Mouse (Mus musculus) lung, postnatal 36 days (tissue): ENCODE measurements at regions not wholly inside any gene's neighbourhood (a gene's known extent, or its start where the extent isn't known, plus 50 kb on each side); places are given as distances from the start of the nearest gene placed in this dataset.
"Not testable (repeated sequence)": the region's sequence is repeated elsewhere in the genome, so short reads cannot be mapped to it uniquely, and the experiment has no call there.

Experiments used
- DNase-seq: peaks from one replicate; pipeline ENCODE4 v3.0.0; 2022; ENCODE audit warnings: mixed read lengths

DNA sequence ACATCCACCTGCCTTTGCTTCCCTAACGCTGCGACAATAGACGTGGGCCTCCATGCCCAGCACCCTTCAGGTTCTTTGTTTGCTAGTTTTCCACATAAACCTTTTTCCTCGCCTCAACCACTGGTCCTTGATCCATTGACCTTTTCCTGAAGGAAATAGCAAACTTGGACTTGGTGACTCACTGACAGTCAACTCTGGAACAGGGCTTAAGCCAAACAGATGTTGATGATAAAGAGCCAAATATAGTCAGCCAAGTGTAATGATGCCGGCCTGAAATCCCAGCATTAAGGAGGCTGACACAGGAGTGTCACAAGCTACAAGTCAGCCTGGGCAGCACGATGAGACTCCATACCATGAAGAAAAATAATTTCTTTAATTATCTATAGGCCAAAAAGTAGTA is 62.9 kb upstream of the Thoc2 start:
- DNase-seq: peak; percentile 8

DNA sequence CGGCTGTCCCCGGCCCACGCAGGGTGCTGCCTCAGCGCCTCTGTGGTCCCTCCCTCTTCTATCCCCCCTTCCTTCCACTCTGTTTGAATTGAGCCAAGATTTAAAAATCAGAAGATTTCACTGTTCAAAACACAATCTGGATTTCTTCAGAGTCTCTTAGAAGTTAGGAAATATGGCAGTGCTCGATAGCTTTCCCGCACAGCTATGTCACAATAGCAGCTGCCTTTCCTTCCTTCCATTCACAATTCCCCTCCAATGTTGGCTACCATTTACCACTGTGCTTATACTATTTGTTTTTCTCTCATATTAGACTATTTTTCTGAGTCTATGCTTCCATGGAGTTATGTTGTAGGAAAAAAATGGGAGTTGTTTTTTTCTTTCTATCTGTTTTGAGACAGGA is 63.7 kb upstream of the Xiap start:
- no peak for DNase-seq

DNA sequence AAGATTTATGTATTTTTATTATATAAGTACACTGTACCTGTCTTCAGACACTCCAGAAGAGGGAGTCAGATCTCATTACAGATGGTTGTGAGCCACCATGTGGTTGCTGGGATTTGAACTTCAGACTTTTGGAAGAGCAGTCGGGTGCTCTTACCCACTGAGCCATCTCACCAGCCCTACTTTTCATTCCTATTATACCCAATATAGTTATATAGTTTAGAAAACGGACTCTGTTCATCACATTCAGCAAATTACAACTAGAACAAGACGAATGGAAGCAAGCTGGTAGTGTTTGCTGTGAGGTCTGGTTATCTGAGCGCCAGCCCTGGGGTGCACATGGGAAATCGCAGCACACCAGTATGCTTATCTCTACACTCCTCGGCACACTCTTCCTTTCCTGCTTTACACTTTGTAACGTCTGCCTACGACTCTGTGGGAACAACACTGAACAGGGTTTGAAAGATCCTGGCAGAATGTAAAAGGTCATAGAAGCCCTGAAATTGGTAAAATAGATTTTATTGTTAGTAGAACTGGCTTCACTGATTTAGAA is 58.8 kb upstream of the Xiap start:
- not testable (repeated sequence) for DNase-seq

DNA sequence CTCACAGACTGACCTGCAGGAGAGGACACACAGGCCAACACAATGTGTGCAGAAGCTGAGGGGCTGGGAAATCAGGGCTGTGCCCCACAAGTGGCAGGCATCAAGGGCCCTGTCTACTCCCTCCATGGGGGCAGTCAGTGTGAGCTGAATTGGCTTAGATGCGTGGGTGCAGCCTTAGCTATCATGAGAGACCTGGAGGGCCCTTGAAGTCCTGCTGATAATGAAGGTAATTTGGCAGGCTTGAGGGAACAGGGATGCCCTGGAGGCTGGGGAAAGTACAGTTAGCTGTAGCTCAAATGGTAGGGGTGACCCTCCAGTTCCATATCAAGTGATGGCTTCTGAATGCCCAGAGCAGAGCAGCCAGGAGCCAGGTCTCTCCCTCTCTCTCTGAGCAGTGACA is 53.9 kb upstream of the Xiap start:
- not testable (repeated sequence) for DNase-seq

DNA sequence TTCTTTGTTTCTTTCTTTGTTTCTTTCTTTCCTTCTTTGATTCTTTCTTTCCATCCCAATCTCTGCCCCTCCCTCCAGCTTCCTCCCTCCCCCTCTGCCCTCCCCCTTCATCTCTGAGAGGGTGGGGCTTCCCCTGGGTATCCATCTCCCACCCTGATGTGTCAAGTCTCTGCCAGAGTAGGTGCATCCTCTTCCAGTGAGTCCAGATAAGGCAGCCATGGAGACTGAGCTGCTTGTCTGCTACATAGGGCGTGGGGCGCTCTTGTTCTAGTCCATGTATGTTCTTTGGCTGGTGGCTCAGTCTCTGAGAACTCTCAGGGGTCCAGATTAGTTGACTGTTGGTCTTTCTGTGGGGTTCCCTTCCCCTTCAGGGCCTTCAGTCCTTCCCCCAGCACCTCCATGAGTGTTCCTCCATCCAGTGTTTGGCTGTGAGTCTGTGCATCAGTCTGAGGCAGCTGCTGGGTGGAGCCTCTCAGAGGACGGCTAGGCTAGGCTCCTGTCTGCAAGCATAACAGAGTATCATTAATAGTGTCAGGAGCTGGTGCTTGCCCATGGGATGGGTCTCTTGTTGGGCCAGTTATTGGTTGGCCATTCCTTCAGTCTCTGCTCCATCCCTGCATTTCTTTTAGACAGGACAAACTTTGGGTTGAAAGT is 52.8 kb upstream of the Xiap start:
- not testable (repeated sequence) for DNase-seq
